Mouse (Mus musculus): ENCODE results near the gene Klf3. TPM values are rescaled to one million over a fixed set of nuclear protein-coding genes. Genes with fewer than 3 reads are reported as not detected.

Klf3 gene
- total and polyA plus RNA-seq, 2 experiments from 2014 or later: 22.9 to 37.1 TPM

DNA sequence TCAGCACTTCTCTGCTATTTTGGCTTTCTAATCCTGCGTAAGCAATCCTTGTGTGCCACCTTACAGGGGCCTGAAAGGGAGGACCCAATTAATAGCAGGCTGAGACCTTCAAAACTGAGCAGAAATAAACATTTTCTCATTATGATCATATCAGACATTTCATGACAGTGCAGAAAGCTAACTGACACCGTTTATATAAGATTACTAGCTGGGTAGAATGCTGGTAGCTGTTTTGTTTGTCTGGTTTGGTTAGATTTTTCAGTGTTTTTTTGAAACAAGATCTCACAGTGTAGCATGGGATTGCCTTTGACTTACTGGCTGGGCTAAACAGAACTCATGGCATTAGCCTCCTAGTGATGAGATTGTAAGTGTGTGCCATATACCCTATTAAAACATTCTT lies 23.9 kb upstream of the Klf3 start:
- H3K4me3 ChIP-seq (ENCODE audit: low read length): no peak overlapping the region
- H3K9me3 ChIP-seq (ENCODE audit: low read length): no peaks in the 10 kb centered on the region
- no peak for TF ChIP-seq CTCF (IDR thresholded peaks at IDR 0.05; ENCODE audit: low read depth)
- 80% methylated on average over 2 of the region's 2 CpGs for WGBS
- H3K4me2 ChIP-seq (ENCODE audit: low read depth, low read length): no peak overlapping the region
- H3K36me3 ChIP-seq (ENCODE audit: insufficient read depth, low read length): no peaks in the 10 kb centered on the region
- H3K9ac ChIP-seq (replicated peaks; ENCODE audit: low read length): no peak overlapping the region
- H3K27me3 ChIP-seq (ENCODE audit: insufficient read depth, low read length): no peaks in the 10 kb centered on the region
- H3K4me1 ChIP-seq (ENCODE audit: insufficient read depth, low read length): no peaks in the 10 kb centered on the region
- DNase-seq (ENCODE audit: low spot score) (no peak), ATAC-seq (no peak)
- no peak overlapping the region for H3K27ac ChIP-seq

GRCm38 (mm10) chr5:64780778-64781177 lies 22.4 kb upstream of the Klf3 start:
- Histone ChIP-seq H3K4me1 (ENCODE audit: insufficient read depth, low read length) (no peaks in the 10 kb centered on the region), H3K9me3 (ENCODE audit: low read length) (no peaks in the 10 kb centered on the region), H3K4me3 (ENCODE audit: low read length) (no peak overlapping the region), H3K36me3 (ENCODE audit: insufficient read depth, low read length) (no peaks in the 10 kb centered on the region), H3K4me2 (ENCODE audit: low read depth, low read length) (no peak overlapping the region), H3K9ac (replicated peaks; ENCODE audit: low read length) (no peak overlapping the region), H3K27ac (no peak overlapping the region), H3K27me3 (ENCODE audit: insufficient read depth, low read length) (no peaks in the 10 kb centered on the region)
- DNase-seq (ENCODE audit: low spot score): no peak
- no peak for ATAC-seq
- 75% methylated on average over 7 of the region's 7 CpGs for WGBS
- no peak for TF ChIP-seq CTCF (IDR thresholded peaks at IDR 0.05; ENCODE audit: low read depth)

- no peak for TF ChIP-seq CTCF (IDR thresholded peaks at IDR 0.05; ENCODE audit: low read depth)
Observed at GRCm38 (mm10) chr5:64788175-64788574, 15.0 kb upstream of the Klf3 start.

DNA sequence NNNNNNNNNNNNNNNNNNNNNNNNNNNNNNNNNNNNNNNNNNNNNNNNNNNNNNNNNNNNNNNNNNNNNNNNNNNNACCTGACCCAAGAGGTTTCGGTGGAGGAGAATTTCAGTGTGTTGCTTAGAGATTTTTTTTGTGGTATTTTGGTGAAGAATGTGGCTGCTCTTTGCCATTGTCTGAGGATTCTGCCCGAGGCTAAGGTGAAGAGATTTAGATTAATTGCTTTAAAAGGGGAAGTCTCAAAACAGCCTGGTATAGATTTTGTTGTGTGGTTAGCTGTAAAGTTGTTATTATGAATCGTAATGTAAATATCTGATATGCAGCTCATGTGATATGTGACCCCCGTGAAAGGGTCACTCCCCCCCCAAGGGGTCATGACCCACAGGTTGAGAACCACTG lies 5.0 kb upstream of the Klf3 start:
- Histone ChIP-seq H3K4me2 (ENCODE audit: low read depth, low read length) (no peak overlapping the region), H3K4me1 (ENCODE audit: insufficient read depth, low read length) (no peaks in the 10 kb centered on the region; the same call in 1 of the 2 replicates), H3K36me3 (ENCODE audit: insufficient read depth, low read length) (no peaks in the 10 kb centered on the region), H3K4me3 (ENCODE audit: low read length) (no peak overlapping the region), H3K9me3 (ENCODE audit: low read length) (peaks cover 5% of the 10 kb centered on the region), H3K27me3 (ENCODE audit: insufficient read depth, low read length) (no peaks in the 10 kb centered on the region), H3K9ac (replicated peaks; ENCODE audit: low read length) (no peak overlapping the region), H3K27ac (no peak overlapping the region)
- TF ChIP-seq CTCF (IDR thresholded peaks at IDR 0.05; ENCODE audit: low read depth): no peak
- no peak for ATAC-seq
- DNase-seq (ENCODE audit: low spot score): no peak
- 81% methylated on average over 4 of the region's 4 CpGs for WGBS

More at GRCm38 (mm10) chr5:64788175-64788574, 15.0 kb upstream of the Klf3 start:
- H3K4me1 ChIP-seq (ENCODE audit: insufficient read depth, low read length): no peaks in the 10 kb centered on the region
- 97% methylated on average over 1 of the region's 1 CpGs for WGBS
- H3K36me3 ChIP-seq (ENCODE audit: insufficient read depth, low read length): no peaks in the 10 kb centered on the region
- no peak overlapping the region for H3K9ac ChIP-seq (replicated peaks; ENCODE audit: low read length)
- H3K9me3 ChIP-seq (ENCODE audit: low read length): no peaks in the 10 kb centered on the region
- no peak overlapping the region for H3K4me2 ChIP-seq (ENCODE audit: low read depth, low read length)
- DNase-seq (ENCODE audit: low spot score) (no peak), ATAC-seq (no peak)
- no peak overlapping the region for H3K27ac ChIP-seq
- no peaks in the 10 kb centered on the region for H3K27me3 ChIP-seq (ENCODE audit: insufficient read depth, low read length)
- H3K4me3 ChIP-seq (ENCODE audit: low read length): no peak overlapping the region

GRCm38 (mm10) chr5:64801545-64801944 lies 1.6 kb upstream of the Klf3 start:
- H3K4me1 ChIP-seq (ENCODE audit: insufficient read depth, low read length): no peaks in the 10 kb centered on the region; the same call in 1 of the 2 replicates
- H3K4me3 ChIP-seq (ENCODE audit: low read length): no peak overlapping the region
- no peak overlapping the region for H3K9ac ChIP-seq (replicated peaks; ENCODE audit: low read length)
- no peaks in the 10 kb centered on the region for H3K9me3 ChIP-seq (ENCODE audit: low read length)
- no peak overlapping the region for H3K27ac ChIP-seq
- DNase-seq (ENCODE audit: low spot score) (no peak), ATAC-seq (no peak)
- no peak overlapping the region for H3K4me2 ChIP-seq (ENCODE audit: low read depth, low read length)
- no peaks in the 10 kb centered on the region for H3K27me3 ChIP-seq (ENCODE audit: insufficient read depth, low read length)
- WGBS: 73% methylated on average over 2 of the region's 2 CpGs
- no peak for TF ChIP-seq CTCF (IDR thresholded peaks at IDR 0.05; ENCODE audit: low read depth)
- H3K36me3 ChIP-seq (ENCODE audit: insufficient read depth, low read length): no peaks in the 10 kb centered on the region

DNA sequence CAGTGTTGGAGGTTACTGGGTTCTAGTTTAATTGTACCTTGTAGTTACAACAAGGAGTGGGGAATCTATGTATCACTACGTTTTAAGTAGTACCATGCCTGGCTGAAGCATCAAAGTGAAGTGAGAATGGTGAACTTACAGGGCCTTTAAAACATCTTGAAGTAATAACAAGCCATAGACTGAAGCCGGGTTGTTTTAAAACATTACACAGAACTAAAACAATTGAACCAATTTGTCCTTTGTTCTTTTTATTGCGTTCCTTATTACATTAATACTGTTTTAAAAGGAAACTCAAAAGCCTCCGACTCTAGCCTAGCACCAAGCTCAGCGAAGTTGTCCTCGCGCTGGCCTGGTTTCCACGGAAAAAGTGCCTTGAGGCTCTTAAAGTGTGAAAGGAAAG lies 1.0 kb upstream of the Klf3 start:
- DNase-seq (ENCODE audit: low spot score) (no peak), ATAC-seq (no peak)
- 9% methylated on average over 8 of the region's 8 CpGs for WGBS
- Histone ChIP-seq H3K9ac (replicated peaks; ENCODE audit: low read length) (peak overlapping the region; percentile 89), H3K4me1 (ENCODE audit: insufficient read depth, low read length) (no peaks in the 10 kb centered on the region; the same call in 1 of the 2 replicates), H3K27me3 (ENCODE audit: insufficient read depth, low read length) (no peaks in the 10 kb centered on the region), H3K4me2 (ENCODE audit: low read depth, low read length) (peak overlapping the region; percentile 81), H3K36me3 (ENCODE audit: insufficient read depth, low read length) (no peaks in the 10 kb centered on the region), H3K4me3 (ENCODE audit: low read length) (peak overlapping the region; percentile 87), H3K27ac (peak overlapping the region; percentile 95), H3K9me3 (ENCODE audit: low read length) (no peaks in the 10 kb centered on the region)
- no peak for TF ChIP-seq CTCF (IDR thresholded peaks at IDR 0.05; ENCODE audit: low read depth)

GRCm38 (mm10) chr5:64803720-64804462 lies 703 bp downstream of the Klf3 start:
- H3K4me2 ChIP-seq (ENCODE audit: low read depth, low read length): peak overlapping the region; percentile 81
- H3K4me3 ChIP-seq (ENCODE audit: low read length): peak overlapping the region; percentile 87
- no peaks in the 10 kb centered on the region for H3K9me3 ChIP-seq (ENCODE audit: low read length)
- H3K27me3 ChIP-seq (ENCODE audit: insufficient read depth, low read length): no peaks in the 10 kb centered on the region
- H3K9ac ChIP-seq (replicated peaks; ENCODE audit: low read length): peak overlapping the region; percentile 89
- DNase-seq (ENCODE audit: low spot score) (peak; percentile 76), ATAC-seq (peak; percentile 4; the same call in 1 of the 2 replicates)
- H3K4me1 ChIP-seq (ENCODE audit: insufficient read depth, low read length): no peaks in the 10 kb centered on the region; the same call in 1 of the 2 replicates
- under 1% methylated on average over 60 of the region's 69 CpGs for WGBS
- H3K36me3 ChIP-seq (ENCODE audit: insufficient read depth, low read length): no peaks in the 10 kb centered on the region
- H3K27ac ChIP-seq: peak overlapping the region; percentile 95
- TF ChIP-seq CTCF (IDR thresholded peaks at IDR 0.05; ENCODE audit: low read depth): peak; percentile 41

All from hindbrain, postnatal 0 days (tissue).